Mouse (Mus musculus) cortical plate, adult 2 months (tissue): ENCODE measurements around the gene Mrm2. TPM values are rescaled to one million over a fixed set of nuclear protein-coding genes. Genes with fewer than 3 reads are reported as not detected.

Source experiments
- H3K27ac ChIP-seq: fragments of 200-500 bp; 2 replicates; pipeline ENCODE4 v1.5.1; 2012; ENCODE audit warnings: low read length, control low read depth, inconsistent platforms; ENCODE audit not compliant: insufficient read depth
- H3K4me1 ChIP-seq: fragments of 200-500 bp; 2 replicates; pipeline ENCODE4 v1.6.1; 2011; ENCODE audit warnings: low read length; ENCODE audit not compliant: control insufficient read depth, insufficient read depth
- H3K4me3 ChIP-seq: fragments of 200-500 bp; 2 replicates; pipeline ENCODE4 v1.5.1; 2011; ENCODE audit warnings: mild to moderate bottlenecking, low read length, control low read depth; ENCODE audit not compliant: insufficient read depth
- CTCF ChIP-seq: fragments of 200-500 bp; IDR thresholded peaks from 2 replicates; pipeline ENCODE4 v1.5.1; 2011; ENCODE audit warnings: mild to moderate bottlenecking, control low read depth, low read length; ENCODE audit not compliant: insufficient read depth; ENCODE audit errors: extremely low read depth
- POLR2A ChIP-seq: fragments of 200-500 bp; IDR thresholded peaks from 2 replicates; pipeline ENCODE4 v1.6.1; 2011; ENCODE audit warnings: mild to moderate bottlenecking, low read length, control low read depth; ENCODE audit not compliant: insufficient read depth; ENCODE audit errors: extremely low read depth
- polyA plus RNA-seq: library from polyadenylated mRNA; depleted of rRNA; stranded (reverse); fragments of >200 nt; gene quantifications from 2 replicates; pipeline ENCODE4 v1.2.3, GENCODE M21; 2012

Mrm2 gene
- polyA plus RNA-seq, 1 experiment, result 13.8 TPM

- H3K4me1 ChIP-seq, result no peaks in the 10 kb centered on the region
- H3K27ac ChIP-seq, result no peak overlapping the region
- TF ChIP-seq POLR2A, result no peak
- TF ChIP-seq CTCF, result no peak
- no peak overlapping the region for H3K4me3 ChIP-seq
These were observed 19.2 kb upstream of the Mrm2 start for GRCm38 (mm10) chr5:140350731-140351497.

- TF ChIP-seq POLR2A (no peak), CTCF (no peak)
- Histone ChIP-seq H3K4me3 (no peak overlapping the region), H3K27ac (no peak overlapping the region)
These were observed 18.2 kb upstream of the Mrm2 start for GRCm38 (mm10) chr5:140349882-140350281.

DNA sequence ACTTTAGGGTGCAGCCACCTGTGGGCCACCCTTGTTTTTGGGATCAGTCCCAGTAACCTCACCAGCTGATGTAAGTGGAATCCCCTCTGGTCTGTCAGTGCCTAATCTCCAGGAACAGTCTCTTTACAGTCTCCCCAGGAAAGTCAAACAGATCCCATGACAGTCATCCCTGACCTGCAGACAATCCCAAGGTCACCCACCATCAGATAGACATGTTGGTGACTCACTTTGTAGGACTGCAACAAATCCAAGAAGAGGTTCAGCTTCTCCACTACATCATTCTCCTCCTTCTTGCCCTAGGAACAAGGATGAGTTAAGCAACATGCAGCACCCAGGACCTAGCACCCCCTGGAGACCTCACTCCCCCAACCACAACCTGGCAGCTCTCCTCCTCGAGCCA is 14.4 kb upstream of the Mrm2 start:
- no peak overlapping the region for H3K4me3 ChIP-seq
- no peaks in the 10 kb centered on the region for H3K4me1 ChIP-seq
- H3K27ac ChIP-seq, result no peak overlapping the region
- TF ChIP-seq POLR2A (no peak), CTCF (no peak)

More at GRCm38 (mm10) chr5:140349882-140350281, 18.2 kb upstream of the Mrm2 start:
- H3K4me1 ChIP-seq, result no peaks in the 10 kb centered on the region

- H3K4me3 ChIP-seq, result no peak overlapping the region
- H3K27ac ChIP-seq, result no peak overlapping the region
- TF ChIP-seq POLR2A (no peak), CTCF (no peak)
- H3K4me1 ChIP-seq, result no peaks in the 10 kb centered on the region
These were observed 13.5 kb upstream of the Mrm2 start for GRCm38 (mm10) chr5:140345244-140345643.

DNA sequence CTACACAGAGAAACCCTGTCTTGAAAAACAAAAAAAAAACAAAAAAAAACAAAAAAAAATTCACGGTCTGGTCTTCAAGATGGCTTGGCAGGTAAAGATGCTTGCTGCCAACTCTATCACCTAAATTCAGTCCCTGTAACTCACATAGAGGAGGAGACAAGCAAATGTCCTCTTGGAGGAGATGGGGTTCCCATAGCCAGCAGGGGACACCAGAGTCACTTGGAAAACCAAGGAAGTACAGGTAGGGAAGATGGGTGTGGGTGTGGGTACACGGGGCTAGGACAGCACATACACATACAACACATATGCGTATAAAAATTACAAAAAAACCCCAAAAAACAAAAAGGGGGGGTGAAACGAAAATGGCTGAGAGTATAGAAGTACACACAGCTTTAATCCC is 11.2 kb upstream of the Mrm2 start:
- no peak for TF ChIP-seq POLR2A
- no peak for TF ChIP-seq CTCF

GRCm38 (mm10) chr5:140339836-140340235 is 8.1 kb upstream of the Mrm2 start:
- no peak overlapping the region for H3K27ac ChIP-seq
- H3K4me1 ChIP-seq, result no peaks in the 10 kb centered on the region
- TF ChIP-seq CTCF, result no peak
- TF ChIP-seq POLR2A, result no peak
- no peak overlapping the region for H3K4me3 ChIP-seq

More for the DNA sequence above, 11.2 kb upstream of the Mrm2 start:
- H3K4me3 ChIP-seq, result no peak overlapping the region
- no peak overlapping the region for H3K27ac ChIP-seq
- H3K4me1 ChIP-seq, result no peaks in the 10 kb centered on the region

DNA sequence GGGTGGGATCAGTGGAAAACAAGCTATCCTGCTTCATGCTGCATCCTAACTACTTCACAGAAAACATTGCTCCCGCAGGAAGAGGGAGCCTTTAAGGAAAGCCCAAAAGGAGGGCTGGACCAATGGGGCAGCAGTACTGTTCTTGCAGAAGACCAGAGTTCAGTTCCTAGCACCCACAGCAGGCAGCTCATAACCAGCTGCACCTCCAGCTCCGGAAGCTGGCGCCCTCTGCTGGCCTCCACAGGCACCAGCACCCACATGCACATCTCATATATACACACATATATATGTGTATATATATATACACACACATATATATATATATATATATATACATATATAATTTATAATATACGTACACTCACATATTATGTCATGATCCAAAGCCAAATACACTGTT is 7.1 kb upstream of the Mrm2 start:
- no peak for TF ChIP-seq POLR2A
- TF ChIP-seq CTCF, result no peak
- H3K4me1 ChIP-seq, result no peaks in the 10 kb centered on the region

DNA sequence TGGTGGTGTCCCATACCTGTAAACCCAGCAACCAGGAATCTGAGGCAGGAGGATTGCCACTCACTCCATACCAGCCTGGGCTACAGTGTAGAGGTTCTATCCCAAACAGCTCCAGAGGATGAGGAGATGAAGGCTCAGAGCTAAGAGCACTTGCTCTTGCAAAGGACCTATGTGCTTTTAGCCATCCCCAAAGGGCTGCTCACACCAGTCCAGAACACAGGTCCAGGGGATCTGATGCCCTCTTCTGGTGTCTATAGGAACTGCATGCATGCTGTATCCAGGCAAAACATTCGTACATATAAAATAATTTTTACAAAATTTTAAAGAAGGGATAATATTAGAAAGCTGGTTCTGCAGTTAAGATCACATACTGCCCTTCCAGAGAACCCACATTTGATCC is 5.0 kb upstream of the Mrm2 start:
- Histone ChIP-seq H3K4me1 (no peaks in the 10 kb centered on the region), H3K4me3 (no peak overlapping the region), H3K27ac (no peak overlapping the region)
- TF ChIP-seq POLR2A (no peak), CTCF (peak; percentile 67)

More for the DNA sequence above, 7.1 kb upstream of the Mrm2 start:
- H3K27ac ChIP-seq, result no peak overlapping the region
- H3K4me3 ChIP-seq, result no peak overlapping the region

GRCm38 (mm10) chr5:140333631-140334030 is 1.9 kb upstream of the Mrm2 start:
- H3K27ac ChIP-seq, result no peak overlapping the region
- no peak overlapping the region for H3K4me3 ChIP-seq
- peaks cover 4% of the 10 kb centered on the region; the same call in 1 of the 2 replicates for H3K4me1 ChIP-seq
- TF ChIP-seq CTCF, result no peak
- TF ChIP-seq POLR2A, result no peak

- TF ChIP-seq CTCF (no peak), POLR2A (no peak)
- no peak overlapping the region; the same call in 1 of the 2 replicates for H3K4me3 ChIP-seq
- peaks cover 4% of the 10 kb centered on the region; the same call in 1 of the 2 replicates for H3K4me1 ChIP-seq
- no peak overlapping the region for H3K27ac ChIP-seq
These were observed 821 bp upstream of the Mrm2 start for GRCm38 (mm10) chr5:140332519-140332918.

DNA sequence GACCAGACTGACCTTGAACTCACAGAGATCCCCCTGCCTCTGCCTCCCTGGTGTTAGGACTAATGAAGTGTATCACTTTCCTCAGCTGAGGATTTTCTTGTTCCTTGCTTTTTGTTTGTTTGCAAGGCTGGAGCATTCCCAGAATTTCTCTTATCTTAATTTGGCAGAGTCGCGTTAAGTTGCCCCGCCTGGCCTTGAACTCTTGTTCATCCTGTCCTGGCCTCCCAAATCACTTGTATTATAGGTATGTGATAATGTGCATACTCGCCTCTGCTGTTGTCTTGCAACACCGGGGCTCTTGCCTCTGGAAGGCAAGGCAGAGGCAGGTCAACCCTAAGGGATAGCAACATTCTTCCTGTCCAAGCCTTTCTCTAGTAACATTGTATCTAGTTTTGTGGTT is 7.6 kb downstream of the Mrm2 start:
- TF ChIP-seq POLR2A (no peak), CTCF (no peak)
- peaks cover 1% of the 10 kb centered on the region; the same call in 1 of the 2 replicates for H3K4me1 ChIP-seq
- H3K27ac ChIP-seq, result no peak overlapping the region
- H3K4me3 ChIP-seq, result no peak overlapping the region
